Mouse (Mus musculus): ENCODE data around the gene Rab11b. TPM values are rescaled to one million over a fixed set of nuclear protein-coding genes. Genes with fewer than 3 reads are reported as not detected.

Gene Rab11b
- polyA plus RNA-seq, 1 experiment from 2014 or later = 325 TPM

GRCm38 (mm10) chr17:33713271-33713670 lies 47.1 kb downstream of the Rab11b start:
- H3K9ac ChIP-seq = no peak overlapping the region
- H3K4me2 ChIP-seq (replicated peaks) = no peak overlapping the region
- H3K4me1 ChIP-seq = no peaks in the 10 kb centered on the region
- no peaks in the 10 kb centered on the region for H3K27me3 ChIP-seq
- H3K9me3 ChIP-seq (replicated peaks) = no peaks in the 10 kb centered on the region
- ATAC-seq (ENCODE audit: insufficient number of reproducible peaks, low FRiP score, low TSS enrichment, low read depth) = no peak
- H3K36me3 ChIP-seq = peaks cover 8% of the 10 kb centered on the region
- 86% methylated on average over 5 of the region's 5 CpGs for WGBS
- no peak overlapping the region for H3K27ac ChIP-seq (replicated peaks)
- no peak overlapping the region for H3K4me3 ChIP-seq (replicated peaks)

GRCm38 (mm10) chr17:33709834-33710233 lies 50.5 kb downstream of the Rab11b start:
- 71% methylated on average over 3 of the region's 3 CpGs for WGBS
- H3K27ac ChIP-seq (replicated peaks) = no peak overlapping the region
- H3K4me1 ChIP-seq = no peaks in the 10 kb centered on the region
- peaks cover 24% of the 10 kb centered on the region for H3K36me3 ChIP-seq
- no peaks in the 10 kb centered on the region for H3K9me3 ChIP-seq (replicated peaks)
- no peaks in the 10 kb centered on the region for H3K27me3 ChIP-seq
- no peak overlapping the region for H3K4me3 ChIP-seq (replicated peaks)
- ATAC-seq (ENCODE audit: insufficient number of reproducible peaks, low FRiP score, low TSS enrichment, low read depth) = no peak
- no peak overlapping the region for H3K9ac ChIP-seq
- no peak overlapping the region for H3K4me2 ChIP-seq (replicated peaks)

- no peak overlapping the region for H3K9ac ChIP-seq
- 87% methylated on average over 9 of the region's 9 CpGs for WGBS
- no peaks in the 10 kb centered on the region for H3K9me3 ChIP-seq (replicated peaks)
- no peak overlapping the region for H3K4me3 ChIP-seq (replicated peaks)
- no peak overlapping the region for H3K4me2 ChIP-seq (replicated peaks)
- H3K4me1 ChIP-seq = no peaks in the 10 kb centered on the region
- no peaks in the 10 kb centered on the region for H3K27me3 ChIP-seq
- H3K36me3 ChIP-seq = peaks cover 44% of the 10 kb centered on the region
- ATAC-seq (ENCODE audit: insufficient number of reproducible peaks, low FRiP score, low TSS enrichment, low read depth) = no peak
- H3K27ac ChIP-seq (replicated peaks) = no peak overlapping the region
These were observed 57.2 kb downstream of the Rab11b start for GRCm38 (mm10) chr17:33703091-33703490.

GRCm38 (mm10) chr17:33702178-33702577 lies 58.2 kb downstream of the Rab11b start:
- Histone ChIP-seq H3K9me3 (replicated peaks) (no peaks in the 10 kb centered on the region), H3K4me2 (replicated peaks) (no peak overlapping the region)

GRCm38 (mm10) chr17:33695471-33695870 lies 64.9 kb downstream of the Rab11b start:
- H3K27me3 ChIP-seq = no peaks in the 10 kb centered on the region
- no peak for ATAC-seq (ENCODE audit: insufficient number of reproducible peaks, low FRiP score, low TSS enrichment, low read depth)
- no peaks in the 10 kb centered on the region for H3K9me3 ChIP-seq (replicated peaks)
- no peak overlapping the region for H3K4me3 ChIP-seq (replicated peaks)
- H3K4me1 ChIP-seq = no peaks in the 10 kb centered on the region
- peaks cover 51% of the 10 kb centered on the region for H3K36me3 ChIP-seq
- no peak overlapping the region for H3K4me2 ChIP-seq (replicated peaks)
- 79% methylated on average over 1 of the region's 1 CpGs for WGBS
- no peak overlapping the region for H3K27ac ChIP-seq (replicated peaks)
- H3K9ac ChIP-seq = no peak overlapping the region

More at GRCm38 (mm10) chr17:33702178-33702577, 58.2 kb downstream of the Rab11b start:
- Histone ChIP-seq H3K27ac (replicated peaks) (no peak overlapping the region), H3K4me3 (replicated peaks) (no peak overlapping the region), H3K9ac (no peak overlapping the region), H3K36me3 (peaks cover 49% of the 10 kb centered on the region), H3K4me1 (no peaks in the 10 kb centered on the region), H3K27me3 (no peaks in the 10 kb centered on the region)
- WGBS = 37% methylated on average over 1 of the region's 1 CpGs
- ATAC-seq (ENCODE audit: insufficient number of reproducible peaks, low FRiP score, low TSS enrichment, low read depth) = no peak

Other genes with a start within 250 kb of the Rab11b start
- gene Adamts10, start 236.3 kb downstream of the Rab11b start, polyA plus RNA-seq (2015; fragmentation: Nextera tagmentation; extraction: Ambion mirVana) = 87.3 and 106 TPM in 2 replicates
- 5.6 and 5.7 TPM in 2 replicates for gene Myo1f, start 204.8 kb downstream of the Rab11b start, polyA plus RNA-seq (2015; fragmentation: Nextera tagmentation; extraction: Ambion mirVana)
- gene Zfp414, start 131.4 kb downstream of the Rab11b start, polyA plus RNA-seq (2015; fragmentation: Nextera tagmentation; extraction: Ambion mirVana) = 42.9 and 55.7 TPM in 2 replicates
- gene Pram1, start 122.5 kb downstream of the Rab11b start, polyA plus RNA-seq (2015; fragmentation: Nextera tagmentation; extraction: Ambion mirVana) = 0.99 and 1.1 TPM in 2 replicates
- 281 and 283 TPM in 2 replicates for gene Hnrnpm, start 73.7 kb downstream of the Rab11b start, polyA plus RNA-seq (2015; fragmentation: Nextera tagmentation; extraction: Ambion mirVana)
- 58.6 and 60.6 TPM in 2 replicates for gene March2, start 41.9 kb downstream of the Rab11b start, polyA plus RNA-seq (2015; fragmentation: Nextera tagmentation; extraction: Ambion mirVana)
- 58.8 and 67.2 TPM in 2 replicates for gene Angptl4, start 21.3 kb upstream of the Rab11b start, polyA plus RNA-seq (2015; fragmentation: Nextera tagmentation; extraction: Ambion mirVana)
- gene Kank3, start 50.0 kb upstream of the Rab11b start, polyA plus RNA-seq (2015; fragmentation: Nextera tagmentation; extraction: Ambion mirVana) = 45.3 and 45.8 TPM in 2 replicates
- gene Rps28, start 64.0 kb upstream of the Rab11b start, polyA plus RNA-seq (2015; fragmentation: Nextera tagmentation; extraction: Ambion mirVana) = 998 and 1,000 TPM in 2 replicates
- 432 and 453 TPM in 2 replicates for gene Ndufa7, start 64.0 kb upstream of the Rab11b start, polyA plus RNA-seq (2015; fragmentation: Nextera tagmentation; extraction: Ambion mirVana)
- gene Cd320, start 82.6 kb upstream of the Rab11b start, polyA plus RNA-seq (2015; fragmentation: Nextera tagmentation; extraction: Ambion mirVana) = 57.3 and 59.6 TPM in 2 replicates
- not detected in 2 replicates for gene Gm7029, start 113.3 kb upstream of the Rab11b start, polyA plus RNA-seq (2015; fragmentation: Nextera tagmentation; extraction: Ambion mirVana)
- 6.7 and 6.8 TPM in 2 replicates for gene Kifc1, start 130.1 kb upstream of the Rab11b start, polyA plus RNA-seq (2015; fragmentation: Nextera tagmentation; extraction: Ambion mirVana)
- gene Platr17, start 144.6 kb upstream of the Rab11b start, polyA plus RNA-seq (2015; fragmentation: Nextera tagmentation; extraction: Ambion mirVana) = 0.55 and 0.58 TPM in 2 replicates
- 48.5 and 51.7 TPM in 2 replicates for gene Daxx, start 148.9 kb upstream of the Rab11b start, polyA plus RNA-seq (2015; fragmentation: Nextera tagmentation; extraction: Ambion mirVana)
- 40.2 and 49.3 TPM in 2 replicates for gene Tapbp, start 155.4 kb upstream of the Rab11b start, polyA plus RNA-seq (2015; fragmentation: Nextera tagmentation; extraction: Ambion mirVana)
- 15.8 and 17.8 TPM in 2 replicates for gene Zbtb22, start 155.4 kb upstream of the Rab11b start, polyA plus RNA-seq (2015; fragmentation: Nextera tagmentation; extraction: Ambion mirVana)
- 57.1 and 64.4 TPM in 2 replicates for gene Rgl2, start 169.0 kb upstream of the Rab11b start, polyA plus RNA-seq (2015; fragmentation: Nextera tagmentation; extraction: Ambion mirVana)
- gene Pfdn6, start 179.8 kb upstream of the Rab11b start, polyA plus RNA-seq (2015; fragmentation: Nextera tagmentation; extraction: Ambion mirVana) = 145 and 163 TPM in 2 replicates
- gene Wdr46, start 180.1 kb upstream of the Rab11b start, polyA plus RNA-seq (2015; fragmentation: Nextera tagmentation; extraction: Ambion mirVana) = 36.2 and 36.5 TPM in 2 replicates
- 6.0 and 8.5 TPM in 2 replicates for gene B3galt4, start 191.0 kb upstream of the Rab11b start, polyA plus RNA-seq (2015; fragmentation: Nextera tagmentation; extraction: Ambion mirVana)
- 48.9 and 57.2 TPM in 2 replicates for gene Vps52, start 195.3 kb upstream of the Rab11b start, polyA plus RNA-seq (2015; fragmentation: Nextera tagmentation; extraction: Ambion mirVana)
- gene Rps18, start 195.5 kb upstream of the Rab11b start, polyA plus RNA-seq (2015; fragmentation: Nextera tagmentation; extraction: Ambion mirVana) = 1,731 and 1,878 TPM in 2 replicates
- gene H2-K1, start 239.8 kb upstream of the Rab11b start, polyA plus RNA-seq (2015; fragmentation: Nextera tagmentation; extraction: Ambion mirVana) = 29.0 and 31.1 TPM in 2 replicates

Data from embryonic facial prominence, embryonic 15.5 days (tissue).